9 mouse cellular contexts compared by ENCODE assay signal in genomic region chr6:115992981-115993380, GRCm38 (mm10). TPM values are rescaled to one million over a fixed set of nuclear protein-coding genes. Genes with fewer than 3 reads are reported as not detected.
DNase-seq lines count a peak whose midpoint lies in the region; ATAC-seq and TF ChIP-seq lines count a peak whose summit lies in the region.
"Had no signal": no experiment of that assay in that cellular context is flagged by ENCODE, and none has a peak within 500 bp of the region (broad histone marks: within the 10 kb centered on the region; RNA-seq: fewer than 3 reads in every experiment).

No protein-coding gene starts in this region.

- H3K4me2 ChIP-seq in intestine, postnatal 0 days (replicated peaks; ENCODE audit: low read depth), result peak overlapping the region; percentile 86
- peak overlapping the region; percentile 90 for H3K4me2 ChIP-seq in neural tube, embryonic 15.5 days

- H3K36me3 ChIP-seq in intestine, postnatal 0 days (ENCODE audit: control insufficient read depth, insufficient read depth), result no peaks in the 10 kb centered on the region
- no peaks in the 10 kb centered on the region for H3K36me3 ChIP-seq in neural tube, embryonic 15.5 days

- H3K4me3 ChIP-seq in left cerebral cortex, adult 2 months, result peak overlapping the region; percentile 73
- peak overlapping the region; percentile 22 for H3K4me3 ChIP-seq in embryonic fibroblast, embryonic 13.5 days (ENCODE audit: insufficient read depth, low read length)
- H3K4me3 ChIP-seq in intestine, postnatal 0 days (ENCODE audit: low read depth, low read length), result peak overlapping the region; percentile 52
- H3K4me3 ChIP-seq in neural tube, embryonic 15.5 days (replicated peaks), result peak overlapping the region; percentile 54

- WGBS in intestine, postnatal 0 days, result 34% methylated on average over 6 of the region's 6 CpGs
- 52% methylated on average over 6 of the region's 6 CpGs for WGBS in neural tube, embryonic 15.5 days

- no peak overlapping the region; the same call in 1 of the 2 replicates for H3K9ac ChIP-seq in intestine, postnatal 0 days (ENCODE audit: low read depth, low read length)
- H3K9ac ChIP-seq in neural tube, embryonic 15.5 days (replicated peaks), result no peak overlapping the region

- no peak for TF ChIP-seq POLR2A in embryonic fibroblast, embryonic 13.5 days (IDR thresholded peaks at IDR 0.05; ENCODE audit: low read depth, low read length)

- no peak for ATAC-seq in intestine, postnatal 0 days
- ATAC-seq in neural tube, embryonic 15.5 days (ENCODE audit: low FRiP score), result no peak

- TF ChIP-seq CTCF in left cerebral cortex, adult 2 months (IDR thresholded peaks at IDR 0.05), result no peak
- no peak for TF ChIP-seq CTCF in embryonic fibroblast, embryonic 13.5 days (IDR thresholded peaks at IDR 0.05; ENCODE audit: borderline replicate concordance, insufficient read depth, low read length)
- no peak for TF ChIP-seq CTCF in intestine, postnatal 0 days (IDR thresholded peaks at IDR 0.05; ENCODE audit: low read depth)

- intact Hi-C loops in left cerebral cortex, adult 2 months (cut with DNase I), result loop anchor here (5.0 kb wide), 1 partner anchor 141 kb away; the partner anchor contains the start of genes Ift122 and Mbd4
- intact Hi-C loops in left cerebral cortex, postnatal 25 days (cut with DNase I), result loop anchor here (5.0 kb wide), 1 partner anchor 141 kb away; the partner anchor contains the start of genes Ift122 and Mbd4

- H3K27ac ChIP-seq in left cerebral cortex, adult 2 months, result peak overlapping the region; percentile 89
- no peak overlapping the region for H3K27ac ChIP-seq in embryonic fibroblast, embryonic 13.5 days (ENCODE audit: insufficient read depth, low read length)
- no peak overlapping the region for H3K27ac ChIP-seq in intestine, postnatal 0 days (ENCODE audit: low read depth, low read length)
- H3K27ac ChIP-seq in neural tube, embryonic 15.5 days (replicated peaks), result no peak overlapping the region

- peaks cover 2% of the 10 kb centered on the region; the same call in 1 of the 2 replicates for H3K4me1 ChIP-seq in embryonic fibroblast, embryonic 13.5 days (ENCODE audit: control insufficient read depth, insufficient read depth, low read length)
- no peaks in the 10 kb centered on the region for H3K4me1 ChIP-seq in intestine, postnatal 0 days (replicated peaks; ENCODE audit: control insufficient read depth, insufficient read depth, low read length)
- H3K4me1 ChIP-seq in neural tube, embryonic 15.5 days, result peaks cover 33% of the 10 kb centered on the region

- H3K27me3 ChIP-seq in intestine, postnatal 0 days (replicated peaks; ENCODE audit: control insufficient read depth, insufficient read depth, low read length), result peaks cover 27% of the 10 kb centered on the region
- peaks cover 51% of the 10 kb centered on the region for H3K27me3 ChIP-seq in neural tube, embryonic 15.5 days (replicated peaks)

- DNase-seq in left cerebral cortex, adult 2 months (ENCODE audit: extremely low spot score in 1 of 2, low spot score in 2 of 2), result no peak
- DNase-seq in left cerebral cortex, postnatal 25 days (ENCODE audit: low spot score in 2 of 2), result no peak
- DNase-seq in urinary bladder, adult 2 months (ENCODE audit: low spot score), result no peak
- DNase-seq in MN1 (ENCODE audit: low spot score), result no peak
- DNase-seq in embryo, embryonic 10 days (ENCODE audit: low spot score), result no peak

- no peaks in the 10 kb centered on the region for H3K9me3 ChIP-seq in intestine, postnatal 0 days (ENCODE audit: control insufficient read depth)
- no peaks in the 10 kb centered on the region for H3K9me3 ChIP-seq in neural tube, embryonic 15.5 days (replicated peaks)

RNA-seq across cellular contexts. Expression of gene Plxnd1, which starts 1.8 kb away (rescaled TPM):
- 100 to 1,000 TPM; 127 to 131 TPM for total RNA-seq in left cerebral cortex, adult 2 months (2021)
- total RNA-seq in left cerebral cortex, postnatal 25 days (2021), result 100 to 1,000 TPM; 111 to 124 TPM
- polyA plus RNA-seq in embryonic fibroblast, embryonic 13.5 days (2011; ENCODE audit: insufficient read length, low read depth, missing spikeins), result 28.4 and 28.8 TPM in 2 replicates
- polyA plus RNA-seq in intestine, postnatal 0 days (2015; fragmentation: Nextera tagmentation; extraction: Ambion mirVana), result 8.2 and 9.6 TPM in 2 replicates
- 8.8 and 9.8 TPM in 2 replicates for polyA plus RNA-seq in neural tube, embryonic 15.5 days (2015; fragmentation: Nextera tagmentation; extraction: Ambion mirVana)
- 35.8 and 45.2 TPM in 2 replicates for polyA plus RNA-seq in urinary bladder, adult 2 months (2012; rRNA removed)

RNA-seq across cellular contexts. Expression of gene H1foo, which starts 48.2 kb away (rescaled TPM):
- total RNA-seq in left cerebral cortex, adult 2 months (2021), result not detected
- not detected for total RNA-seq in left cerebral cortex, postnatal 25 days (2021)
- not detected in 2 replicates for polyA plus RNA-seq in embryonic fibroblast, embryonic 13.5 days (2011; ENCODE audit: insufficient read length, low read depth, missing spikeins)
- not detected in 2 replicates for polyA plus RNA-seq in intestine, postnatal 0 days (2015; fragmentation: Nextera tagmentation; extraction: Ambion mirVana)
- not detected in 2 replicates for polyA plus RNA-seq in neural tube, embryonic 15.5 days (2015; fragmentation: Nextera tagmentation; extraction: Ambion mirVana)
- not detected in 2 replicates for polyA plus RNA-seq in urinary bladder, adult 2 months (2012; rRNA removed)
- polyA plus RNA-seq: large intestine, adult 2 months had no signal

Comparison
In these comparisons a context has a peak if more than half of its experiments do, and no peak if none do; other contexts are left out.
1. H3K4me3 ChIP-seq: peak in every context shown above with its lines; median percentile 73 in left cerebral cortex, adult 2 months; 54 in neural tube, embryonic 15.5 days; 52 in intestine, postnatal 0 days; 22 in embryonic fibroblast, embryonic 13.5 days.